ENCODE assay signal across 11 mouse cellular contexts in the genomic region with DNA sequence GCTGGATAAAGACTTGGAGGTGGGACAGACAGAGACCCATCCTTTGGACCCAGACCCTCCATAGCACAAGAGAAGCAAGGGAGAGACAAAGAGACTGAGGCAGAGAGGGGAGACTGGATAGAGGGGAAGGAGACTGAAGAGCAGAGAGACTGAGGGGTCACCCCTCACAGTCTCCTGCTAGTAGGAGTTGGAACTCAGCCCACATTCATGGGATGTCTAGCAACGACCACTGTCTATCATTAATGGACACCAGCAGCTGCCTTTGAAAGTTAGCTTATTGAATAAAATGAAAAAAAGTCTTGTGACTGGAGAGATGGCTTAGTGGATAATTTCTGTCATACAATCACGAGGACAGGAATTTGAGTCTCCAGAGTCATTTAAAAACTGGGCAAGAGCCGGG. TPM values are rescaled to one million over a fixed set of nuclear protein-coding genes. Genes with fewer than 3 reads are reported as not detected.
DNase-seq lines count a peak whose midpoint lies in the region; ATAC-seq and TF ChIP-seq lines count a peak whose summit lies in the region.
"Had no signal": no experiment of that assay in that cellular context is flagged by ENCODE, and none has a peak within 500 bp of the region (broad histone marks: within the 10 kb centered on the region; RNA-seq: fewer than 3 reads in every experiment).

No protein-coding gene starts in this region.

- no peak for DNase-seq in heart, adult 11 months
- DNase-seq in lung, embryonic 14.5 days: peak; percentile 60
- DNase-seq in lung, adult 2 months: no peak
- no peak for DNase-seq in liver, embryonic 14.5 days (ENCODE audit: low read depth in 3 of 3, low spot score in 3 of 3)
- DNase-seq in urinary bladder, postnatal 4 days (ENCODE audit: low spot score in 2 of 2): no peak
- no peak for DNase-seq in B cell, adult 2 months
- DNase-seq: gastrocnemius, postnatal 14 days; layer of hippocampus, adult 9-11 months; thymus, postnatal 14 days had no signal

- H3K4me2 ChIP-seq in heart, embryonic 13.5 days: no peak overlapping the region
- no peak overlapping the region for H3K4me2 ChIP-seq in lung, embryonic 14.5 days
- no peak overlapping the region for H3K4me2 ChIP-seq in liver, embryonic 14.5 days (ENCODE audit: low read depth)

- no peak for TF ChIP-seq POLR2A in lung, adult 2 months (IDR thresholded peaks at IDR 0.05; ENCODE audit: borderline replicate concordance, extremely low read depth, low read depth, low read length)
- no peak for TF ChIP-seq POLR2A in bone marrow macrophage, adult 2 months (IDR thresholded peaks at IDR 0.05; ENCODE audit: borderline replicate concordance, low read depth, low read length)

- H3K4me3 ChIP-seq in heart, embryonic 13.5 days: no peak overlapping the region
- no peak overlapping the region for H3K4me3 ChIP-seq in lung, embryonic 14.5 days (ENCODE audit: low read depth, low read length)
- no peak overlapping the region for H3K4me3 ChIP-seq in lung, adult 2 months (replicated peaks; ENCODE audit: extremely low read depth, low read depth, low read length)
- peak overlapping the region; percentile 45 for H3K4me3 ChIP-seq in bone marrow macrophage, adult 2 months (ENCODE audit: insufficient read depth, low read length)
- H3K4me3 ChIP-seq in liver, embryonic 14.5 days (ENCODE audit: insufficient read depth in 1 of 2, low read depth in 2 of 2, low read length in 2 of 2): no peak overlapping the region

- H3K36me3 ChIP-seq in heart, embryonic 13.5 days: peaks cover 10% of the 10 kb centered on the region
- H3K36me3 ChIP-seq in lung, embryonic 14.5 days (ENCODE audit: insufficient read depth): peaks cover 6% of the 10 kb centered on the region
- no peaks in the 10 kb centered on the region for H3K36me3 ChIP-seq in liver, embryonic 14.5 days (replicated peaks; ENCODE audit: control insufficient read depth, insufficient read depth, low read depth)

- no peaks in the 10 kb centered on the region for H3K27me3 ChIP-seq in heart, embryonic 13.5 days (replicated peaks)
- no peaks in the 10 kb centered on the region for H3K27me3 ChIP-seq in lung, embryonic 14.5 days (ENCODE audit: insufficient read depth, low read length)
- H3K27me3 ChIP-seq in liver, embryonic 14.5 days (ENCODE audit: control insufficient read depth, insufficient read depth, low read length): no peaks in the 10 kb centered on the region

- peak overlapping the region; percentile 41 for H3K9ac ChIP-seq in heart, embryonic 13.5 days
- H3K9ac ChIP-seq in lung, embryonic 14.5 days: no peak overlapping the region
- no peak overlapping the region for H3K9ac ChIP-seq in liver, embryonic 14.5 days (replicated peaks)

- peak overlapping the region; percentile 66 for H3K27ac ChIP-seq in heart, embryonic 13.5 days (replicated peaks)
- H3K27ac ChIP-seq in lung, embryonic 14.5 days (ENCODE audit: low read depth): peak overlapping the region; percentile 51
- peak overlapping the region; percentile 91 for H3K27ac ChIP-seq in bone marrow macrophage, adult 2 months (ENCODE audit: insufficient read depth, low read depth, low read length)
- peak overlapping the region; percentile 12; the same call in 1 of the 2 replicates for H3K27ac ChIP-seq in liver, embryonic 14.5 days

- peaks cover 17% of the 10 kb centered on the region for H3K4me1 ChIP-seq in heart, embryonic 13.5 days
- H3K4me1 ChIP-seq in lung, embryonic 14.5 days (ENCODE audit: insufficient read depth): no peaks in the 10 kb centered on the region
- peaks cover 3% of the 10 kb centered on the region; the same call in 1 of the 2 replicates for H3K4me1 ChIP-seq in lung, adult 2 months (ENCODE audit: control insufficient read depth, insufficient read depth, low read length)
- peaks cover 54% of the 10 kb centered on the region for H3K4me1 ChIP-seq in bone marrow macrophage, adult 2 months (ENCODE audit: control insufficient read depth, insufficient read depth, low read length)
- H3K4me1 ChIP-seq in liver, embryonic 14.5 days (replicated peaks; ENCODE audit: control insufficient read depth in 2 of 2, insufficient read depth in 2 of 2, low read length in 1 of 2): peaks cover 0 to 10% of the 10 kb centered on the region in 2 experiments; a peak in 2 of 4 replicates

- TF ChIP-seq CTCF in lung, embryonic 14.5 days (IDR thresholded peaks at IDR 0.05; ENCODE audit: low read depth): no peak
- TF ChIP-seq CTCF in lung, adult 2 months (IDR thresholded peaks at IDR 0.05; ENCODE audit: insufficient read depth, low read length): no peak
- no peak for TF ChIP-seq CTCF in bone marrow macrophage, adult 2 months (IDR thresholded peaks at IDR 0.05; ENCODE audit: low read depth, low read length)
- TF ChIP-seq CTCF in liver, embryonic 14.5 days (IDR thresholded peaks at IDR 0.05; ENCODE audit: low read depth): no peak

- no peaks in the 10 kb centered on the region for H3K9me3 ChIP-seq in heart, embryonic 13.5 days
- H3K9me3 ChIP-seq in lung, embryonic 14.5 days (ENCODE audit: low read depth, low read length): no peaks in the 10 kb centered on the region
- H3K9me3 ChIP-seq in liver, embryonic 14.5 days (ENCODE audit: control insufficient read depth, low read length): no peaks in the 10 kb centered on the region

- ATAC-seq in heart, embryonic 13.5 days (ENCODE audit: extremely low read depth, insufficient number of reproducible peaks, low FRiP score, low TSS enrichment): no peak
- ATAC-seq in lung, embryonic 14.5 days (ENCODE audit: insufficient read depth): no peak
- no peak for ATAC-seq in liver, embryonic 14.5 days (ENCODE audit: insufficient read depth)

- 61% methylated on average over 3 of the region's 3 CpGs for WGBS in heart, embryonic 13.5 days
- WGBS in lung, embryonic 14.5 days: 48% methylated on average over 3 of the region's 3 CpGs
- WGBS in lung, adult 2 months: 62% methylated on average over 3 of the region's 3 CpGs
- WGBS in liver, embryonic 14.5 days (ENCODE audit: insufficient replicate concordance): 53% methylated on average over 3 of the region's 3 CpGs

- TF ChIP-seq EP300 in liver, embryonic 14.5 days (IDR thresholded peaks at IDR 0.05; ENCODE audit: low read depth): no peak

RNA-seq across cellular contexts. Expression of a gene that starts 14.1 kb away (rescaled TPM):
- polyA plus RNA-seq in heart, embryonic 13.5 days (2015; fragmentation: Nextera tagmentation; extraction: Ambion mirVana): 25.0 and 25.6 TPM in 2 replicates
- polyA plus RNA-seq in lung, embryonic 14.5 days (2014; fragmentation: Nextera tagmentation; extraction: Ambion mirVana): 23.2 and 27.1 TPM in 2 replicates
- polyA plus RNA-seq in lung, adult 2 months (2012; rRNA removed): 38.8 and 52.2 TPM in 2 replicates
- 21.3 and 25.2 TPM in 2 replicates for polyA plus RNA-seq in bone marrow macrophage, adult 2 months (2012; ENCODE audit: insufficient read depth, insufficient read length, missing spikeins)
- polyA plus RNA-seq in liver, embryonic 14.5 days (2012; rRNA removed): 4.1 and 4.8 TPM in 2 replicates
- polyA plus RNA-seq in liver, embryonic 14.5 days (2014; fragmentation: Nextera tagmentation; extraction: Ambion mirVana): 2.5 and 3.8 TPM in 2 replicates

RNA-seq across cellular contexts. Expression of a gene that starts 17.5 kb away (rescaled TPM):
- 11.9 and 12.9 TPM in 2 replicates for polyA plus RNA-seq in heart, embryonic 13.5 days (2015; fragmentation: Nextera tagmentation; extraction: Ambion mirVana)
- polyA plus RNA-seq in lung, embryonic 14.5 days (2014; fragmentation: Nextera tagmentation; extraction: Ambion mirVana): 21.4 and 23.2 TPM in 2 replicates
- polyA plus RNA-seq in lung, adult 2 months (2012; rRNA removed): 24.0 and 29.6 TPM in 2 replicates
- polyA plus RNA-seq in bone marrow macrophage, adult 2 months (2012; ENCODE audit: insufficient read depth, insufficient read length, missing spikeins): 60.5 and 71.3 TPM in 2 replicates
- 16.7 and 17.6 TPM in 2 replicates for polyA plus RNA-seq in liver, embryonic 14.5 days (2012; rRNA removed)
- polyA plus RNA-seq in liver, embryonic 14.5 days (2014; fragmentation: Nextera tagmentation; extraction: Ambion mirVana): 17.1 and 19.3 TPM in 2 replicates

RNA-seq across cellular contexts. Expression of a gene that starts 45.9 kb away (rescaled TPM):
- 51.5 TPM in 2 replicates for polyA plus RNA-seq in heart, embryonic 13.5 days (2015; fragmentation: Nextera tagmentation; extraction: Ambion mirVana)
- polyA plus RNA-seq in lung, embryonic 14.5 days (2014; fragmentation: Nextera tagmentation; extraction: Ambion mirVana): 34.4 and 37.1 TPM in 2 replicates
- 231 and 235 TPM in 2 replicates for polyA plus RNA-seq in lung, adult 2 months (2012; rRNA removed)
- 1.5 and 1.8 TPM in 2 replicates for polyA plus RNA-seq in bone marrow macrophage, adult 2 months (2012; ENCODE audit: insufficient read depth, insufficient read length, missing spikeins)
- polyA plus RNA-seq in liver, embryonic 14.5 days (2012; rRNA removed): 0.89 and 1.2 TPM in 2 replicates
- 0.80 and 1.1 TPM in 2 replicates for polyA plus RNA-seq in liver, embryonic 14.5 days (2014; fragmentation: Nextera tagmentation; extraction: Ambion mirVana)

Comparison
In these comparisons a context has a peak if more than half of its experiments do, and no peak if none do; other contexts are left out.
1. H3K27ac ChIP-seq: peak in every context shown above with its lines; median percentile 91 in bone marrow macrophage, adult 2 months; 66 in heart, embryonic 13.5 days; 51 in lung, embryonic 14.5 days; 12 in liver, embryonic 14.5 days.
2. RNA of a gene that starts 45.9 kb away (polyA plus RNA-seq): 231 to 235 TPM in lung, adult 2 months, 51.5 TPM in heart, embryonic 13.5 days and 34.4 to 37.1 TPM in lung, embryonic 14.5 days; 1.5 to 1.8 TPM in bone marrow macrophage, adult 2 months and 0.80 to 1.2 TPM in liver, embryonic 14.5 days; every median in the first group is over 10 times any median in the second.